Mouse (Mus musculus) bone marrow macrophage, adult 2 months (primary cell): ENCODE results near the gene Slc8a3.

Source experiments
- CTCF ChIP-seq: IDR thresholded peaks from 2 replicates; pipeline ENCODE4 v1.5.1; 2012; ENCODE audit warnings: low read depth, mild to moderate bottlenecking, low read length, moderate library complexity
- POLR2A ChIP-seq: IDR thresholded peaks from 2 replicates; pipeline ENCODE4 v1.6.1; 2012; ENCODE audit warnings: mild to moderate bottlenecking, low read depth, low read length, borderline replicate concordance

DNA sequence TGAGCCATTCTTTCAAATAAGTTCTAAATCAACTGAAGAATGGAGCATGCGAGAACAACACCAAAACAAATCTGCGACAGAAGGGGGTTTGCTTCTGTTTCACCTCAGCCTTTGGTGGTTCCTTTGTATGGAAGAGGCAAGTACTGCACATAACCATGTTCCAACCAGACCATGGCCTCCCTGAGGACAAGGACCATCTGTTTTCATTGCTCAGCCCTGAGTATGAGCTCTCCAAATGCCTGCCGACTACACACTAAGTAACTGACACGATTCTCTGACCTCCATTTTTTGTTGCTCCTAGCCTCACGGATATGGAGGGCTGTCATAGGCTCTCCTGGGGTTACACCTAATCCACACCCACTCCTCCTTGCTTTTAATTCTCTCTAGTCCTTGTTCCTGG is 29.4 kb downstream of the Slc8a3 start:
- TF ChIP-seq CTCF (no peak), POLR2A (no peak)
